Mouse (Mus musculus): ENCODE results near the gene Slc38a5. TPM values are rescaled to one million over a fixed set of nuclear protein-coding genes. Genes with fewer than 3 reads are reported as not detected.
A peak's percentile ranks its signal among the peaks of the same experiment; 100 is the strongest.

Slc38a5 gene
- polyA plus RNA-seq, 1 experiment from 2014 or later: 9.5 TPM

- WGBS: 86% methylated on average over 8 of the region's 8 CpGs
- no peak for ATAC-seq
- no peak overlapping the region for H3K4me3 ChIP-seq (ENCODE audit: low read length)
Observed at GRCm38 (mm10) chrX:8248542-8249120, 22.3 kb upstream of the Slc38a5 start.

GRCm38 (mm10) chrX:8251789-8252333 lies 19.1 kb upstream of the Slc38a5 start:
- 14% methylated on average over 18 of the region's 18 CpGs for WGBS
- H3K9ac ChIP-seq (ENCODE audit: low read depth, low read length): peak overlapping the region; percentile 71
- H3K27ac ChIP-seq (ENCODE audit: low read length): peak overlapping the region; percentile 28
- 0 out of 2 replicates have a peak, but pooled peaks cover 3% of the 10 kb centered on the region for H3K4me1 ChIP-seq (ENCODE audit: control insufficient read depth, insufficient read depth, low read length)
- H3K4me3 ChIP-seq (ENCODE audit: low read length): peak overlapping the region; percentile 64
- ATAC-seq: peak; percentile 67
- no peaks in the 10 kb centered on the region for H3K9me3 ChIP-seq (ENCODE audit: control insufficient read depth, low read length)
- no peaks in the 10 kb centered on the region for H3K36me3 ChIP-seq (ENCODE audit: control insufficient read depth, insufficient read depth, low read length)
- no peaks in the 10 kb centered on the region for H3K27me3 ChIP-seq (replicated peaks; ENCODE audit: control insufficient read depth, insufficient read depth, low read length)
- peak overlapping the region; percentile 49 for H3K4me2 ChIP-seq (ENCODE audit: low read depth, low read length)

More at GRCm38 (mm10) chrX:8248542-8249120, 22.3 kb upstream of the Slc38a5 start:
- H3K4me1 ChIP-seq (ENCODE audit: control insufficient read depth, insufficient read depth, low read length): 0 out of 2 replicates have a peak, but pooled peaks cover 3% of the 10 kb centered on the region
- no peaks in the 10 kb centered on the region for H3K27me3 ChIP-seq (replicated peaks; ENCODE audit: control insufficient read depth, insufficient read depth, low read length)
- no peaks in the 10 kb centered on the region for H3K9me3 ChIP-seq (ENCODE audit: control insufficient read depth, low read length)
- no peak overlapping the region for H3K9ac ChIP-seq (ENCODE audit: low read depth, low read length)
- no peak overlapping the region for H3K27ac ChIP-seq (ENCODE audit: low read length)
- no peak overlapping the region for H3K4me2 ChIP-seq (ENCODE audit: low read depth, low read length)
- no peaks in the 10 kb centered on the region for H3K36me3 ChIP-seq (ENCODE audit: control insufficient read depth, insufficient read depth, low read length)

- 13% methylated on average over 45 of the region's 45 CpGs for WGBS
- Histone ChIP-seq H3K36me3 (ENCODE audit: control insufficient read depth, insufficient read depth, low read length) (no peaks in the 10 kb centered on the region), H3K9ac (ENCODE audit: low read depth, low read length) (peak within 1 kb of the TSS; percentile 71), H3K4me3 (ENCODE audit: low read length) (peak within 1 kb of the TSS; percentile 64), H3K27me3 (replicated peaks; ENCODE audit: control insufficient read depth, insufficient read depth, low read length) (no peaks in the 10 kb centered on the region), H3K4me2 (ENCODE audit: low read depth, low read length) (peak within 1 kb of the TSS; percentile 52), H3K27ac (ENCODE audit: low read length) (peak within 1 kb of the TSS; percentile 66), H3K4me1 (ENCODE audit: control insufficient read depth, insufficient read depth, low read length) (0 out of 2 replicates have a peak, but pooled peaks cover 3% of the 10 kb centered on the region), H3K9me3 (ENCODE audit: control insufficient read depth, low read length) (no peaks in the 10 kb centered on the region)
- ATAC-seq: peak; percentile 96
Observed at GRCm38 (mm10) chrX:8252334-8253285, 18.3 kb upstream of the Slc38a5 start, which contains the start of gene Ftsj1. TSS of gene Ftsj1 (minus strand) at chrX:8252406.

- no peaks in the 10 kb centered on the region for H3K36me3 ChIP-seq (ENCODE audit: control insufficient read depth, insufficient read depth, low read length)
- ATAC-seq: no peak
- no peak overlapping the region for H3K27ac ChIP-seq (ENCODE audit: low read length)
- H3K4me2 ChIP-seq (ENCODE audit: low read depth, low read length): no peak overlapping the region
- no peaks in the 10 kb centered on the region for H3K9me3 ChIP-seq (ENCODE audit: control insufficient read depth, low read length)
- 90% methylated on average over 2 of the region's 2 CpGs for whole genome bisulfite sequencing
- no peak overlapping the region for H3K9ac ChIP-seq (ENCODE audit: low read depth, low read length)
- no peaks in the 10 kb centered on the region for H3K27me3 ChIP-seq (replicated peaks; ENCODE audit: control insufficient read depth, insufficient read depth, low read length)
- 0 out of 2 replicates have a peak, but pooled peaks cover 3% of the 10 kb centered on the region for H3K4me1 ChIP-seq (ENCODE audit: control insufficient read depth, insufficient read depth, low read length)
- H3K4me3 ChIP-seq (ENCODE audit: low read length): no peak overlapping the region
Observed at GRCm38 (mm10) chrX:8253711-8254110, 17.2 kb upstream of the Slc38a5 start.

GRCm38 (mm10) chrX:8255807-8256206 lies 15.1 kb upstream of the Slc38a5 start:
- H3K4me1 ChIP-seq (ENCODE audit: control insufficient read depth, insufficient read depth, low read length): 0 out of 2 replicates have a peak, but pooled peaks cover 3% of the 10 kb centered on the region
- H3K9ac ChIP-seq (ENCODE audit: low read depth, low read length): no peak overlapping the region
- no peaks in the 10 kb centered on the region for H3K9me3 ChIP-seq (ENCODE audit: control insufficient read depth, low read length)
- no peak overlapping the region for H3K4me2 ChIP-seq (ENCODE audit: low read depth, low read length)
- H3K4me3 ChIP-seq (ENCODE audit: low read length): no peak overlapping the region
- H3K27ac ChIP-seq (ENCODE audit: low read length): no peak overlapping the region
- no peaks in the 10 kb centered on the region for H3K36me3 ChIP-seq (ENCODE audit: control insufficient read depth, insufficient read depth, low read length)
- H3K27me3 ChIP-seq (replicated peaks; ENCODE audit: control insufficient read depth, insufficient read depth, low read length): no peaks in the 10 kb centered on the region
- 61% methylated on average over 2 of the region's 6 CpGs for WGBS
- ATAC-seq: no peak

- H3K27me3 ChIP-seq (replicated peaks; ENCODE audit: control insufficient read depth, insufficient read depth, low read length): no peaks in the 10 kb centered on the region
- 74% methylated on average over 12 of the region's 12 CpGs for WGBS
Observed at GRCm38 (mm10) chrX:8259478-8259877, 11.5 kb upstream of the Slc38a5 start.

GRCm38 (mm10) chrX:8263156-8263804 lies 7.7 kb upstream of the Slc38a5 start:
- Histone ChIP-seq H3K9ac (ENCODE audit: low read depth, low read length) (no peak overlapping the region), H3K4me3 (ENCODE audit: low read length) (no peak overlapping the region), H3K4me1 (ENCODE audit: control insufficient read depth, insufficient read depth, low read length) (no peaks in the 10 kb centered on the region), H3K27me3 (replicated peaks; ENCODE audit: control insufficient read depth, insufficient read depth, low read length) (no peaks in the 10 kb centered on the region), H3K27ac (ENCODE audit: low read length) (no peak overlapping the region), H3K4me2 (ENCODE audit: low read depth, low read length) (no peak overlapping the region), H3K36me3 (ENCODE audit: control insufficient read depth, insufficient read depth, low read length) (no peaks in the 10 kb centered on the region), H3K9me3 (ENCODE audit: control insufficient read depth, low read length) (no peaks in the 10 kb centered on the region)
- WGBS: 80% methylated on average over 5 of the region's 5 CpGs
- no peak for ATAC-seq

More at GRCm38 (mm10) chrX:8259478-8259877, 11.5 kb upstream of the Slc38a5 start:
- no peaks in the 10 kb centered on the region for H3K4me1 ChIP-seq (ENCODE audit: control insufficient read depth, insufficient read depth, low read length)
- no peaks in the 10 kb centered on the region for H3K9me3 ChIP-seq (ENCODE audit: control insufficient read depth, low read length)
- no peak overlapping the region for H3K27ac ChIP-seq (ENCODE audit: low read length)
- 0 out of 2 replicates have a peak, but pooled peaks have one; percentile 23 for ATAC-seq
- H3K4me3 ChIP-seq (ENCODE audit: low read length): no peak overlapping the region
- no peak overlapping the region for H3K9ac ChIP-seq (ENCODE audit: low read depth, low read length)
- no peak overlapping the region for H3K4me2 ChIP-seq (ENCODE audit: low read depth, low read length)
- no peaks in the 10 kb centered on the region for H3K36me3 ChIP-seq (ENCODE audit: control insufficient read depth, insufficient read depth, low read length)

- no peaks in the 10 kb centered on the region for H3K4me1 ChIP-seq (ENCODE audit: control insufficient read depth, insufficient read depth, low read length)
- no peaks in the 10 kb centered on the region for H3K36me3 ChIP-seq (ENCODE audit: control insufficient read depth, insufficient read depth, low read length)
- WGBS: 69% methylated on average over 3 of the region's 3 CpGs
- no peak overlapping the region for H3K27ac ChIP-seq (ENCODE audit: low read length)
- H3K27me3 ChIP-seq (replicated peaks; ENCODE audit: control insufficient read depth, insufficient read depth, low read length): no peaks in the 10 kb centered on the region
- ATAC-seq: no peak
- H3K4me2 ChIP-seq (ENCODE audit: low read depth, low read length): no peak overlapping the region
- no peaks in the 10 kb centered on the region for H3K9me3 ChIP-seq (ENCODE audit: control insufficient read depth, low read length)
- H3K4me3 ChIP-seq (ENCODE audit: low read length): no peak overlapping the region
- H3K9ac ChIP-seq (ENCODE audit: low read depth, low read length): no peak overlapping the region
Observed at GRCm38 (mm10) chrX:8264222-8264621, 6.7 kb upstream of the Slc38a5 start.
